Mouse (Mus musculus) common myeloid progenitor, adult 5-6 weeks (primary cell): Measurements from ENCODE around the gene A930004D18Rik. TPM values are rescaled to one million over a fixed set of nuclear protein-coding genes. Genes with fewer than 3 reads are reported as not detected.

Source experiments
- total RNA-seq: library from RNA; stranded (forward); fragments of 200-1000, 187-1606 nt; gene quantifications from 2 replicates; pipeline ENCODE4 v1.2.3, GENCODE M21; 2017

A930004D18Rik gene
- total RNA-seq, 1 experiment from 2014 or later: 0.27 TPM

Other genes starting within 250 kb of the A930004D18Rik start
- not detected in 2 replicates for gene H2al2a, start 40.8 kb downstream of the A930004D18Rik start, total RNA-seq
- gene Skida1, start 11.3 kb upstream of the A930004D18Rik start, total RNA-seq: not detected in 2 replicates
- 46.1 and 71.7 TPM in 2 replicates for gene Mllt10, start 17.5 kb upstream of the A930004D18Rik start, total RNA-seq